Mouse (Mus musculus) adrenal gland, postnatal 10 days (tissue): ENCODE results near the gene Nit1. TPM values are rescaled to one million over a fixed set of nuclear protein-coding genes. Genes with fewer than 3 reads are reported as not detected.
A peak's percentile ranks its signal among the peaks of the same experiment; 100 is the strongest.

Experiments
- DNase-seq: peaks from one replicate; pipeline ENCODE4 v3.0.0; 2021; ENCODE audit warnings: mixed read lengths
- long read RNA-seq, 2 experiments: library from polyadenylated mRNA; stranded (forward); transcript quantifications; one replicate each; pipeline ENCODE4 v2.0.0; 2021
- total RNA-seq, 2 experiments: library from RNA; stranded (reverse); gene quantifications; 2 replicates each; pipeline ENCODE4 v1.2.3; 2021

Gene Nit1
- 10 to 100 TPM; 51.4 to 56.0 TPM for total RNA-seq
- long read RNA-seq, experiment 1, transcript Nit1-202 (7 exons, 1,335 nt): major isoform, 23 of 142 reads
- long read RNA-seq, experiment 1, transcript Nit1-201 (7 exons, 3,041 nt): minor isoform, 11 of 142 reads
- long read RNA-seq, experiment 1, partial matches to known transcripts: 21 of 142 reads
- long read RNA-seq, experiment 1, other reads (novel, unspliced or antisense): 85 of 142 reads
- long read RNA-seq, experiment 2, transcript Nit1-202 (7 exons, 1,335 nt): major isoform, 7 of 60 reads
- long read RNA-seq, experiment 2, partial matches to known transcripts: 1 of 60 reads
- long read RNA-seq, experiment 2, other reads (novel, unspliced or antisense): 48 of 60 reads

GRCm38 (mm10) chr1:171345225-171346094 lies at the start of gene Nit1, which contains the start of gene Pfdn2:
Gene Nit1, minus strand, starts transcription at chr1:171345646.
Gene Pfdn2, plus strand, starts transcription at chr1:171345670.
- peak; percentile 95 for DNase-seq

- DNase-seq: no peak
Measured at GRCm38 (mm10) chr1:171390101-171390500, 44.7 kb upstream of the Nit1 start.

- DNase-seq: no peak
Measured at GRCm38 (mm10) chr1:171388376-171389102, 43.1 kb upstream of the Nit1 start, which contains the start of gene Arhgap30. Gene Arhgap30, plus strand, starts transcription at chr1:171388954.

GRCm38 (mm10) chr1:171387099-171387498 lies 41.7 kb upstream of the Nit1 start:
- no peak for DNase-seq

DNA sequence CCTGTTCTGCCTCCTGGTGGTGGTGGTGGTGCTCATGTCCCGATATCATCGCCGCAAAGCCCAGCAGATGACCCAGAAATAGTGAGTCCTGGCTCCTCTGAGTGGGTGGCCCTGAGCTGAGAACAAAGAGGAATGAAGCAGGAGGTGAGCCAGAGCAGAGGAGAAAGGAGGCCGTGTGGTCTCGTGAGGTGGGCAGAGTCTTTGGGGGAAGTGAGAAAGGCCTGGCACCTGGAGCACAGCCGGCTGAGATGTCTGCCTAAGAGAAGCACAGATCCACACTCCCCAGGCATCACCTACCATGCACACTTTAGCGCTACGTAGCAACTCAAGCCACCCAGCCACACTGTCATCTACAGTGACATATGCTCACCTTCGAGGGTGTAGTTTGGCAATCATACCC lies 39.7 kb upstream of the Nit1 start:
- no peak for DNase-seq

- DNase-seq: no peak
Measured at GRCm38 (mm10) chr1:171384361-171384760, 38.9 kb upstream of the Nit1 start.

DNA sequence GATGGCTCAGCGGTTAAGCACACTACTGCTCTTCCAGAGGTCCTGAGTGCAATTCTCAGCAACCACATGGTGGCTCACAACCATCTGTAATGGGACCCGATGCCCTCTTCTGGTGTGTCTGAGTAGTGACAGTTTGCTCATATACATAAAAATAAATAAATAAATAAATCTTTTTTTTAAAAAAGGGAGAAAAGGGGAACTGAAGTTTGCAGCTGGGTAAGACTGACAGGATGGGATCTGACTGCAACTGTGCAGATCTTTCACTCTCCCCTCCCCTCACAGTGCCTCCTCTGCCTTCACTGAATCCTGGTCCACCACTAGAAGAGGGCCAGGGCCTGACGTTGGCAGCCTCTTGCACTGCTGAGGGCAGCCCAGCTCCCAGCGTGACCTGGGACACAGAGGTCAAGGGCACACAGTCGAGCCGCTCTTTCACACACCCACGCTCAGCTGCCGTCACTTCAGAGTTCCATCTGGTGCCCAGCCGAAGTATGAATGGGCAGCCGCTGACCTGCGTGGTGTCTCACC lies 36.7 kb upstream of the Nit1 start:
- DNase-seq: no peak

- peak; percentile 84 for DNase-seq
Measured at GRCm38 (mm10) chr1:171379935-171380599, 34.6 kb upstream of the Nit1 start.

DNA sequence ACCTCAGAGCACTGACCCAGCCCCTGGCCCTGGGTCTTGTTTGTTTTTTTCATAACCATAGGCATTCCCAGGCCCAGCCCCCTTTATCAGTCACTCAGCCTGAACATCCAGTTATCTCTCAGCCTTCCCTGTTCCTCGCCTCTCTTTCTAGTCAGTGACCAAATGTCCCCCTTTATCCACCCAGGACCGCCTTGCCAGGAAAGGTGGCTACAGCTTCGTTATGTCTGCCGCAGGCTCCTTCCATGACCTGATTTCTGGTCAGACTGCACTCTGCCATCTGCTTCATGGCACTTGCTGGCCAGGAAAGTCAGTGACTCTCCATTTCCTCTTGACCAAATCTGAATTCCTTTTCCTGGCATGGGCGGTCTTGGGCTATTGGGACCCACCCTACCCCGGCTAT lies 32.9 kb upstream of the Nit1 start:
- no peak for DNase-seq

- DNase-seq: no peak
Measured at GRCm38 (mm10) chr1:171375646-171376097, 30.2 kb upstream of the Nit1 start.

- no peak for DNase-seq
Measured at GRCm38 (mm10) chr1:171373946-171374345, 28.5 kb upstream of the Nit1 start.

GRCm38 (mm10) chr1:171372880-171373279 lies 27.4 kb upstream of the Nit1 start:
- no peak for DNase-seq

- DNase-seq: no peak
Measured at GRCm38 (mm10) chr1:171369845-171370556, 24.6 kb upstream of the Nit1 start, which contains the start of gene Nectin4. Gene Nectin4, plus strand, starts transcription at chr1:171370099.

- DNase-seq: no peak
Measured at GRCm38 (mm10) chr1:171365934-171366333, 20.5 kb upstream of the Nit1 start.

DNA sequence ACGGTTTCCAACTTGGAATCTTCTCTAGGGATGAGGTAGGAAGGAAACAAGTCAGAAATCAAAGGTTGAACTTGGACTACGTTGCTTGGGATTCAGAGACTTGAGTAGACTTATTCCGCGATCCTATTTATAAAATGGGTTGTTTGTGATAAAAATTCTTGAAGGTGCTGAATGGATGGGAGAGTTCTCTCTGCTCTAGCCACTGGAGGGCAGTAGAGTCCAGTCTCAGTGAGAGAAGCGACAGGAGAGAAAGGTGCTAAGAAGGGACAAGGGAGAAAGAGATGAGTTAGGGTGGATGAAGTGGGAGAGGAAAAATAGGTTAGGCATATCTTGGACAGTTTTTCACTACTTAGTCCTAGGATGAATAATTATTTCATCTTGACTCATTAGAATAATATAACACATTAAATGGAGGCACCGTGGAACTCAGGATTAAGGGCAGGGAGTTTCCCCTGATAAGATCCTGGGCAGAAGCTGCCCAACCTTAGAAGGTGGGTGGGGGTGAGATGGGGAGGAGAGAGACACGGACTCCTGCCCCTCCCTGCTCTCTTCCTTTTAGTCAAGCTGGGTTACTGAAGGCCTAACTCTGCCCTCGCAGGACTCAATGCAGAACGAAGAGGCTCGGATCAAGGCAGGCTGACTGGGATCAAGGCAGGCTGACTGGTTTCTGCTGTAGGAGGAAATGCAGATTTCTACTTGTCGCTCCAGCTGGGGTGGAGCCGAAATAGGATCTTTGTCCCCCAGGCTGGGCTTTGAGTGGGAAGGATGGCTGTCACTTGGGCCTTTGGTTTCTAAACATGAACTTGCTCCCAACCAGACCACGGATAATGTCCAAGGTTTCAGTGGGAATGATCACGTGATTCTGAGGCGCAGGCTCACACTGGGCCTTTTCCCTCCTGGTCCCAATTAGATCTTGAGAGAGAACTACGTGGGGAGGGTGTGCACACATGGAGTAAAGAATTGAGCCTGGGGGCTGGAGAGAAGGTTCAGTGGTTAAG lies 16.0 kb upstream of the Nit1 start:
- peak; percentile 78 for DNase-seq

DNA sequence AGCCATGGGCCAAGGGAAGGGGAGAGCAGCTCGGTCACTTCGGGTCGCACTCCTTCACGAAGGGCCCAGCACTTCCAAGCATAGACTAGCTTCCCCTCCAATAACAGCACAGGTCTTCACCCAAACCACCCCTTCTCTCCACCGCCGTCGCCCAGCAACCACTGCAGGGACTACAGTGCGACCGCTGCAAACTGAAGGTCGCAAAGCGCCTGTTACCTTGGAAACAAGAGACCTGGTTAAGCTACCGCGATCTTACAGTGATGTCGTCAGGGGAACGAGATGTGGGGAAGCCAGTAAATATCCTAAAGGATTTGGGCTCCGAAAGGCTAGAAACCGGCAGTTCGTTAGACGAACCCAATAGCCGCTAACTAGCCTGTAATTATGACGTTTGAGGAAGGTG lies 15.2 kb upstream of the Nit1 start, which contains the start of gene Klhdc9:
Gene Klhdc9, minus strand, starts transcription at position 143 of the 400 bp plus-strand sequence.
- DNase-seq: peak; percentile 93

DNA sequence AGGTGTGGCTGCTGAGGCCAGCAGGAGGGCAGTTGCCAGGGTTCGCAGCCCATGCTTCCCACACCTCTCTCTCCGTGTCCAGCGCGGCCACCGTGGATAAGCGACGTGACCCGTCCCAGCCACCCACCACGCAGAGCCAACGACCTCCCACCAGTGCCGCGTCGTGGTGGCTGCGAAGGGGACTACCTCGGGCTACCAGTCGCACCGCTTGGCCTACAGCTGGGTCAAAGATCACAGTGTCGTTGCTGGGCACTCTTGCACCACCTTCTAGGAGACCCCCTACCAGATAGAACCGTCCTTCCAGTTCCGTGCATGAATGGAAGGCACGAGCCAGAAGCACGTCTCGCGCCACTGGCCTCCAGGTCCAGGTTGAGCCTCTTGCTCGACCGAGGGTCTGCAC lies 14.8 kb upstream of the Nit1 start:
- peak; percentile 40 for DNase-seq

- DNase-seq: no peak
Measured at GRCm38 (mm10) chr1:171358421-171358820, 13.0 kb upstream of the Nit1 start.

DNA sequence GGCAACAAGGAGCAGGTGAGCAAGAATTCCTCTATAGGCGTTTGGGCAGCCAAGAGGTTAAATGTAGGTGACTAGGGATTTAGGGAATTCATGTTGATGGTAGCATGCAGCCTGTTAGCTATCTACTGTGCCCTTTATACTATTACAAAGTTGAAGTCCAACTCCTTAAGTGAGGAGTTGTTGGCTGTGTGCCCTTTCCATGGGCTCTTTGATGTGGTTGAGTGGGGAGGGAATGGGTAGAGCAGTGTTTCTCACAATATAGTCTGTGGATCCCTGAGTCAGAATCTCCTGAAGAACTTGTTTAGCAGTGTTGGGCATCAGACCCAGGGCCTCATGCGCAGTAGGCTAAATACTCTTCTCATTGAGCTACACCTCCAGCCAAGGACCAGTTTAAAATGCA lies 11.4 kb upstream of the Nit1 start:
- no peak for DNase-seq
